Mouse (Mus musculus) T-cell, adult 2 months (primary cell): ENCODE measurements around the gene Atp13a4.

Experiments used
- DNase-seq: peaks from one replicate; pipeline ENCODE4 v3.0.0; 2022; ENCODE audit warnings: low spot score

The Atp13a4 gene

DNA sequence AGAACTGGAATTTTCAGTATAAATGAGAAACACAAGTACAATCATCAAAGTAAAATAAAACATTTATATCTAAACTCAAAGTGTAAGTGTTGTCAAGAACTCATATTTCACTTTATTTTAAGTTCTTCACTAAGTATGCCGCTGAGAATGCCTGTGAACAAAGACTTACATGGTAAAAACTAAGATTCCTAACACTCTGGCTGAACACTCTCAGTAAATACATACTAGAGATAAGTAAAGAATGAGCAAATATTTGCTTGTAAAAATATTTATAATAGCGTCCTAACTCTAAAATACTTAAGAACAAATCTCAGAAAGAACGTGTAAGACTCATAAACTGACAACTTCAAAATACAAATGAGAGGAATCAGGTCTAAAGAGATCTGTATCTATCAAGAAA, 80.9 kb downstream of the Atp13a4 start:
- DNase-seq: no peak

DNA sequence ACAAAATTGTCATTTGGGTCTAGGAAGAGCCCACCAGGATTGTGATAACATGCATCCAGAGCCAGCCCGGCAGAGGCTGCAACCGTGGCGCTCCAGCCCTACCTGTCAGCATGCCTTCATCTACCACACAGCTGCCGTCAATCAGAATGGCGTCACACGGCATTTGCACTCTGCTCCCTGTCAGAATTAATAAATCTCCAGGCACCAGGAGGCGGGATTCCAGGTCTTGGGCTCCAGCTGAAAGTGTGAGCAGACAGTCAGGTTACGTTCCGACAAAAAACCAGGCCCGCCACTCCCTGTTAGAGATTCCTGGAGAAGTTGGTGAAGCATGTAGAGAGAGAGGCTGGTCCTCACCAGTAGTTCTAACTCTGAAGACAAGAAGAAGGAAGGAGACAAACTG, 85.3 kb downstream of the Atp13a4 start:
- no peak for DNase-seq

DNA sequence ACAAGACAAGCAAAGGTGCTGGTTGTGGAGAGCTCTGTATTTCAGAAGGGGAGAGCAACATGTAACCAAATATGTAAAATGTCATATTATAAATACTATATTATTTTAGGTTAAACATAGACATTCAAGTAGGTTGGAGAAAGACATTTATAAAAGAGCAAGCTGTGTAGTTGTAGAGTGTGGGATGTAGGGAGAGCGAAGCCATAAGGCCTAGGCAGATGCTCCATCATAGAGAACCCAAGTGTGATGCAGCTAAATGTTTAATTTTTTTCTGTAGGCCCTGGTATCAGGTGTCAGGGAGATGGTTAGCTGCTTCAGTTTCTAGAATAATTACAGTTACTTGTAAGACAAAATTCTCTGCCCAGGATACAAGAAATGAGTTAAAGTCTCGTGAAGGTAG, 87.8 kb downstream of the Atp13a4 start:
- no peak for DNase-seq

DNA sequence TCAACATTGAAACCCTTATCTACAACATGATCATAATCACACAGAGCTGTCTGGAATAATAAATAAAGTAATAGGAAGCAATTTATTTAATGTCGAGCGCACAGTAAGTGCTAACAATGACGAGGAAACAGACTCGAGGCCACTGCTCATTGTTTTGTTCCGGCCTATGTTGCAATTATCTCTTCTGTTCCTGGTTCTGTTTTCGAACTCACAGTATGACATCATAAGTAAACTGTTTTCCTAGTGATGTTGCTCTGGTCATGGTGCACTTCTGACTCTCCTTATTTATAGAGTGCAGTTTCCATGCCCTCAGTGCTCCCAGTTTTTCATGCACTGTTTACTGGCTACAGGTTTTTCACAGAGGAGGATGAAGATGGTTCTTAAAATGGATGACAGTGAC, 91.4 kb downstream of the Atp13a4 start:
- DNase-seq: no peak

DNA sequence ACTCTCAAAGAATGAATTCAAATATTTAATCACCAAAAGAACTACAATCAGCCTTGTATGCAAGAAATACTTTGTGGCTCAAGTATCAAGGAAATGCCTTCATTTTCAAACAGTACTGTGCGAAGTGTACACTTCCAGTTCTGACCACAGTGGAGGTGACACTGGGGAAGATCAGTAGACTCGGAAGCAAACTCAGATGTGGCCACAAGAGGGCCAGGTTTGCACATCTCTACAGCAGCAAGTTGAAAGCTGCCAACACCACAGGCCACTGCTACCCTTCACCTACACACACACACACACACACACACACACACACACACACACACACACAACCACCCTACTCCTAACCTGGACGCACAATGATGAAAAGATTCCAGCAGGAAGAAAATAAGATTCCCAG, 93.0 kb downstream of the Atp13a4 start:
- no peak for DNase-seq

DNA sequence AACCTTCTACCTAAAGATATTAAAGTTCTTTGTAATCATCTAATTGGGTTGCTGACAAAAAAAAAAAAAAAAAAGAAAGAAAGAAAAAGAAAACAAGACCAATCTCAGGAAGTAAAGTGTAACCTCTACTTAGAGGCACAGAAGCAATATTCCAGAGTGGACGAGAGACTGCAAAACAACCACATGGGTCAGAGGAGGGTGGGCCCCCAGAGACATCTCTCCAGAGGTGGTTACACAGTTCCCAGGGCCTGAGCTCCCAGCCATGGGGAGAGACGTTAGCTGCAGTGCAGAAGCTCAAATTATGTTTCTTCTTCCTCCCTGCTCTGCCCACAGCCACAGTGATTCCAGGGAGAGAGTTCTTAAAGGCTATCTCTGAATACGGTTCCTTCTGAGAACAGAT, 102.5 kb downstream of the Atp13a4 start:
- DNase-seq: no peak

DNA sequence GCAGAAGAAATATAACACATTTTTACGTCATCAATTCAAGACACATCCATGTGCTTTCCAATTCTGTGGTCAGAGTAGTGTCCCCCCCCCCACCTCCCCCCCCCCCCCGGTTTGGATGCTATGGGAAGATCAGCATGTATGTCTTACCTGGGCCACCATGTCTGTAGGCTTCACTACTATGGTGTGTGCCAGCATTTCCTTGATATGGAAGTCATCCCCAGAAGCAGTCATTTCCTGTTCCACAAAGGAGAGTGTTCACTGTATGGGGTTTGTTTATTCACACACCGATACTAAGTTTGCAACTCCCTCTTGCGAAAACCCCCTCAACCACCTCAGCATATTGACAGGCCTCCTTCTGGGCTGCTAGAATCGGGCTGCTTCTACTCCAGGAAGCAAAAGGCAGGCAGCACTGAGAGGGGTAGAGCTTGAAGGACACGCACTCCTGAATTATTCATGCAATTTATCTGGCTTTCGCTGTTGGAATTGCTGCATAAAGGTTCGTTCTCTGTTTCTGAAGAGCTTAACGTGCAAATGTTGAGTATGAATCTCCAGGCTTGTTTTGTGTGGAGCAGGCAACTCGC, 103.2 kb downstream of the Atp13a4 start:
- no peak for DNase-seq

DNA sequence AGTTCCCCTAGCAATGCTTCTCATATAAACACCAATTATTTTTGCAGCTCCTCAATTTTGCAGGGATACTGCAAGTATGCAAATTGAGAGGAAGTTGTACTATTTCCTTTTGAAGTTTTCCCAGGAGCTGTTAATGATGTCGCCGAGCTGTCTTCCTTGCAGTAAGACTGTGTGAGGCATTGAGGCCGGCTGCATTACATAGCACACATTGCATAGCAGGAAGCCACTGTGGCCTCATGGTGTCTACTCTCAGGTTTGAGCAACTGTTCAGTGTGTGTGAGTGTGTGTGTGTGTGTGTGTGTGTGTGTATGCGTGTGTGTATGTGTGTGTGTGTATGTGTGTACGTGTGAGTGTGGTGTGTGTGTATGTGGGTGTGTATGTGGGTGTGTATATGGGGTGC, 106.6 kb downstream of the Atp13a4 start:
- DNase-seq: no peak

DNA sequence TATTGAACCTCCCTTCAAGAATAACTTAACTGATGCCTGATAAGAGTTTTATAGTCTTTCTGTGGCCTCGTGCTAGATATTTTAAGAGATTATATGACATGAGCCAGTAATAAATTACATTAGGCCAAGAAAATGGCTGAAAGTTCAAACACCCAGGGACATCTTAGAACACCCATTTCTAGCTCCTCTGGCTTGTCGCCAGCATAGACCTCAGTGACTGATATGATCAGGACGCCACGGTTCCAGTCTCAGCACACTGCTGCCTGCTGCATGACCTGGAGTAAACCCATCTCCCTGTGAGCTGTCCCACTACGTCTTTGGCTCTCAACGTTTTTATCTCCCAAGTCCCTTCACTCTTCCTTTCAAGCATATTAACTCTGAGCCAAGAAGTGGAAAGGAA, 108.9 kb downstream of the Atp13a4 start:
- DNase-seq: no peak

DNA sequence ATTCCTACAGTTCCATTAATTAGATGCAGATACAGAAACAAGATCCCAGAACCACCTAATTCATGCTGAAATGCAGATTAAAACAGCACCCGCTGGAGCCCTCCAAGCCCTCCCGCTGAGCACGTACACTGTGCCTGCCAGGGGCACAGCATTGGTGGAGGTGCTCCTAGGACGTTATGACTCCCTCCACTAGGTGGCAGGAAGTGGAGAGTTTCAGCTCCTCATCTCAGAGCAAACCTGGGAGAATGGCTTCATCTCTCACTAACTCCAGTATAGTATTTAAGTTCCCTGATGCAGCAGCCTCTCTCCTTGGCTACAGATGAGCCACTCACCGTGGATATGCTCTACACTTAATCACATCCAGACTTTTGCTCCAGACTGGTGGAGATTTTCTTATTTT, 110.0 kb downstream of the Atp13a4 start:
- DNase-seq: no peak

DNA sequence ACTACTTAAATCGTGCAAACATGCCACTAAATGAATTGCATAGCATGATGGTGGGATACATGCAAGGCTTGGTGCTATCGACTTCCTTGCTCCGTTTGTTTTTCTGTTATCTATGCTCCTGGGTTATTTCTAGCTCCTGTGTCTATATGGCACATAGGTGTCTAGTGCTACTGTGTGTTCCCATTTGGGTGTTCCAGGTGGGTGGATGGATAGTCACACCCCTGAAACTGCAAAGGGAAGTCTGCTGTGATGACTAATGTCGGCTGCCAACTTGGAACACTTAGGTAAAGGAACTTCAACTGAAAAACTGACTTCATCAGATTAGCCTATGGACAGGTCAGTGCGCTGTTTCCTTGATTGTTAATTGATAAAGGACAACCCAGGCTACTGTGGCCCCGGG, 129.8 kb downstream of the Atp13a4 start:
- no peak for DNase-seq

DNA sequence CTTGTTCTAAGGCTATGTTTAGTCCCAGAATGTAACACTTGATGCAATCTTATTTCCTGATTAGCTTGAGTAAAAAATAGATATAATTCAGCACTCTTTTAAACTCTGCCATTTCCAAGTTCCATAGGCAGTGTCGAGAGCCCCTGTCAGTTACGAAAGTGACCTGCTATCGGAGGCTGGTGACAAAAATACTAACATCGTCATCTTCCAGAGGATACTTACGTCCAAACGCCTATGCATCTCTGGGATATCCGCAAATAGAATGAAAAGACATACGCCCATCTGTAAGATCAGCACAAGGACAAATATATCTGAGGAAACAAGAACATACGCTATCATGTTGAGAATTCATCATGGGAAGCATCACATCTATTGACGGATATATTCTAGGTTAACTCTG, 137.3 kb downstream of the Atp13a4 start:
- no peak for DNase-seq

DNA sequence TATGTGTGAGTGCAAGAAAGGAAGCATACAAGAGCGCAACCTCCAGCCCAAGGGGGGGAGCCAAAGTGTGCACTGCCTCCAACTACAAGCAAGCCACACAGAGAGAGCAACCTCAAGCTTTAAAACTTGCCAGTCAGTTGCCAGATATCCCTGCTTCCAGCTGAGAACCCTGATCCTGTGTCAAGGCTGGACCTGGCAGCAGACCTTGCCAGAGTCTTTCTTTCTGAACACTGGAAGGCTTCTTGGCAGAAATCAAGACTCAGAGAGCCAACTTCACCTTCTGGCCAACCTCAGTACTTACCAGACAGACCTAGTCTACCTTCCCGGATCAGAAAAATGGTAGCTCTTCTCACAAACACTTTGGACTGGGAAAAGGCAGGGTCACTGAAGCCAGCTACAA, 145.6 kb downstream of the Atp13a4 start:
- no peak for DNase-seq

DNA sequence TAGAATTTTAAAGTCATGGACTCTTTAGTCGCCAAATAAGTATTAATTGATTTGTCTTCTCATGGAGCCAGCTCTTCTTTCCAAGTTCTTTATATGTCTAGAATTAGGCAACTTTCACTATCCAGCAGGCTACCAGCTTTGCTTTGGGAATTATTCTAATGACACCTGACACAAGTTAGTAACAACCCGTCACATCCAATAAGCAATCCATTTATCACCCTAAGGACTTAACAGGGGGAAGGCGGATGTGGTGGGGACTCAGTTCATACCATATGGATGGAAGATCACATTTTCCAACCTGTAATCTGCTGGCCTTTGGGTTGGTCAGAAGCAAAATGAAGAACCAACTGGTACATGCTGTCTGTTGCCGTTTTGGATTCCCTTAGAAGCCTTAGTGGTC, 159.9 kb downstream of the Atp13a4 start:
- DNase-seq: no peak

DNA sequence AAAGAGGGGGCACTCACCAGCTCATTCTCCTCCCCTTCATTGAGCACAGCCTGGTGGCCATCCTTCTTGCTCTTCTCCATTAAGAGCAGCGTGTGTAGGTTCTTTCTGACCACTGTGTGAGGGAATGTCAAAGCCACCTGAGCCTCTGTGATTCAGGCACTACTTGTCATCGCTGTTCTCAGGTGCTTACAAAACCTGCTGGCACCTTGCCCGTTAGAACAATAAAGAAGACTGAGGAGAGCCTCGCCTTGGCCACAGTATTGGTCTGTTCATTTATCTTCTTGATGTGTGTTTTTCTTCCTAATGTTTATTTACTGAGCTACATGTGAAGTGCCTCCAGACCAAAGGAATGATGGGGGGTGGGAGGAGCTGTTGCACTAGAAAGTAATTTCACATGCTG, 166.2 kb downstream of the Atp13a4 start, which contains the start of gene Atp13a5:
Gene Atp13a5, minus strand, starts transcription at position 275 of the 400 bp plus-strand sequence.
- no peak for DNase-seq

DNA sequence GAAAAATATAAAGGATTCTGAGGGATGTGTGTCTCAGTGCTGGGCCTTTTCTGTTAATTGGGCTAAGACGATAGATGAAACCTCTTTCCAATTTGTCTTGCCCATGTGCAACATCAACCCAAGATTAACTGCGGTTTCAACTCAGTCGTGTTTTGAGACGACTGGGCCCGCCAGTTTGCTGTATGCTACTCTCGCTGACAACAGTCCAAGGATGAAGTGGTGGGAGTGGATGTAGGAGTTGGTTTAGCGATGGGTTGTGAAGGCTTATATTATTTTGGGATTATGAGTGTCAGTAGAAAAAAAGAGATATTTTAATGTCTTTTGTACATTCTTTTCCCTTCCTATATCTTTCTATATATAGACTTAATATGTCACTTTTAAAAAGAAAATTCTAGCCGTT, 170.0 kb downstream of the Atp13a4 start:
- DNase-seq: no peak
